Mouse (Mus musculus) G1E (cell line): ENCODE results near the gene Nif3l1.

Experiments
- CTCF ChIP-seq: IDR thresholded peaks from 2 replicates; pipeline ENCODE4 v1.5.1; 2012; ENCODE audit warnings: low read depth, low read length, inconsistent platforms, mixed read lengths
- GATA1 ChIP-seq: IDR thresholded peaks from 2 replicates; pipeline ENCODE4 v1.6.1; 2012; ENCODE audit warnings: borderline replicate concordance, low read length, inconsistent platforms, mixed read lengths
- GATA2 ChIP-seq: IDR thresholded peaks from 2 replicates; pipeline ENCODE4 v1.6.1; 2012; ENCODE audit warnings: low read depth, low read length, inconsistent platforms, borderline replicate concordance

DNA sequence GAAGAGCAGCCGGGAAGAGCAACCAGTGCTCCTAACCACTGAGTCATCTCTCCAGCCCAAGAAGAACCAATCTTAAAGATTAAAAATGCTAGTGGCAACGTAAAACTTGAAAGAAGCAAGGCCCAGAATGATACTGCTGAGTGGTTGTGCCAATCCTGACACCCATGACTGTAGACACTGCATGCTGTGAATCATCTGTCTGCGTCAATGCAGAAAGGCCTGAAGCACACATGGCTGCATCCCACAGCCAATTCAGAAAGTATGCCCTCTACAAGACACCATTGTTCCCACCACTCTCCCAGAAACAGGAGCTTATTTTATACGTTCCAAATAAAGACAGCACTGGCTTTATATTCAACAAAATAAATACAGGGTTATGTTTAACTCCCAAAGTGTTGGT lies 37.7 kb downstream of the Nif3l1 start:
- TF ChIP-seq CTCF (no peak), GATA1 (no peak), GATA2 (no peak)
